Mouse (Mus musculus) brain, adult 2 months (tissue): ENCODE measurements at regions not wholly inside any gene's neighbourhood (a gene's known extent, or its start where the extent isn't known, plus 50 kb on each side); places are given as distances from the start of the nearest gene placed in this dataset.
A peak's percentile ranks its signal among the peaks of the same experiment; 100 is the strongest.

Source experiments
- DNase-seq: peaks from one replicate; pipeline ENCODE4 v3.0.0; 2011; ENCODE audit warnings: low read depth, low spot score

DNA sequence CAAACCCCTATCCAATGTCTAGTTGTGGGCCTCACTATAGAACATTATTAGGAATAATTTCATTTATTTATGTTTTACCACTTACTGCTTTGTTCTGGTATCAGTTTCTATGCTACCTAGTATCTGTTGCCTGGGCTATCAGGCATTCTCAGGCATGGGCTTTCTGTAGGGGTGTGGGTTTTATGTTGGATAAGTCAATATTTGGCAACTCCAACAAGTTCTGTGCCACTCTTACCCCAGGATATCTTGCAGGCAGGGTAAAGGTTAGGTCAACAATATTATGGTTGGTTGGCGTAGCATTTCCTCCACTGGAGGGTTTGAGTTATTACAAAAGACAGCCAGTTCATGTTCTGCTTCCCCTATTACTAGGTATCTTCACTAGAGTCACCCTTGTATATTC, 65.8 kb downstream of the Smim10l1 start:
- DNase-seq, result no peak

DNA sequence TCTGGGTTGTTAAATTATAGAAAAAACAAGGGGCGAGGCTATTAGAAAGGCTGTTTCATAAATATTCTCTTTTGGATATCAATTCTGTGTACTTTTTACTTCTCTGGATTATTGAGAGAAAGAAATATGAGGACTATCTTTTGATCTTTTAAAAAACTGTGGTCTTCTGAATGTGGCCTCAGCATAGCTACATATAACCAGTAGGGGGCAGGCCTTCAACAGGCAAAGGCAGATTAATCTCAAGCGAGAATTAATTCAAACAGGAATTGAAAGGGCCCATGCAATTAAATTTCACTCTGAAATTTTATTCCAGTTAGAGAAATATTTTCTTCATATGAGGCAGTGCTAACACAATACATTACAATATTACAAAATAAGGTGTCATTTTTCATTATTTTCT, 66.6 kb downstream of the Smim10l1 start:
- peak; percentile 3 for DNase-seq

DNA sequence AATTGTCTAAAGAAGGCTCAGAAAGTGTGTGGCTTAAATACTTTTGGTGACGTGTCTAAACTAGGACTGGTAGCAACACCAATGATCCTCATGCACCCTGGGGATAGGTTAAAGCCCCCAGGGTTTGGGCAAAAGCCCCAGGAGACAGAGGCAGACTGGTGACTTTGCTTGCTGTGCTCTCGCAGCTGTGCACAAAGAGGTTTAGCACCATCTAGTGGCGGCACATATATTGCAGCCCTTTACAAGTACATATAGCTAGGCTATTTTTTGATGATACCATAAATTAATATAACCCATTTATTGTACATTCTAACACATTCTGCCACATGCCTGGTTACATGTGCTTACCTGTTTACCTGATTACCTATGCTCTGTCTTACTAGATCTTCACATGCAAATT, 85.8 kb upstream of the 5530400C23Rik start:
- DNase-seq, result peak; percentile 23
